Mouse (Mus musculus): Measurements from ENCODE around the gene Eml1. TPM values are rescaled to one million over a fixed set of nuclear protein-coding genes. Genes with fewer than 3 reads are reported as not detected.

Gene Eml1
- total RNA-seq, 2 experiments from 2014 or later, result not detected

DNA sequence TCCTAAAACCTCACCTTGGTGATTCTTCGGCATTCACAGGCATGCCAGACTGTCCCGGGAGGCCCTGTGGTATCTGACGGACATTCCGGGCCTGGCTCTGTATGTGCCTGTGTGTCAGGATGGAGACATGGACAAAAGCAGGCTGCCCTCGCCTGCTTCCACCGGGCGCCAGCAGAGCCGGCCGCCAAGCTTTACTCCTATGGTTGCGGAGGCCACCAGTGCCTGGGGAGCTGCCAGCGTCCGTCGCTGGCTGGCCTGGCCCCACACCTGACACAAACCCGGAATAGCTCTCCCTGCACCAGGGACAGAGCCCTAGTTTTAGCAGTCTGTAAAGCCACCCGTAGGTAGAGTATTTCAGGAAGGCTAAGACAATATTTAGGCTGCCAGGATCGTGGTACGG is 1.5 kb downstream of the Eml1 start:
- no peak for ATAC-seq (replicated peaks; ENCODE audit: poor library complexity)

DNA sequence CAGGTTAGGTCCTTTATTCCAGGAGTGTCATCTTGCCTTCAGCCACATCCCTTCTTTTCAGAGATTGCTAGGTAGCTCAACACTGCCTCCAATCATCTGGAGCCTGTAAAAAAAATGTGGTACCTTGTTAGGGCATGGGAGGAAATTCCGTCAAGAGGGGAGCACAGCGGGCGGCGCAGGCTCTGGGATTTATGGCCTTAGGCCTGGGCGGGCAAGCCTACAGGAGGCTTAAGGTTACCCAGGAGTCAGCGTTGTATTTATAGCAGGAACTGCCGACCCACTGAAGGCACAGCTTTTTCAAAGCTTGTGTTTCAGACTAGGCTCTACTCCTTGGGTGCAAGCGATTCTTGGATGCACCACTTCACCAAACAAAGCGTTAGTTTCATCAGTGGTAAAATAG is 2.9 kb downstream of the Eml1 start:
- no peak for ATAC-seq (replicated peaks; ENCODE audit: poor library complexity)

DNA sequence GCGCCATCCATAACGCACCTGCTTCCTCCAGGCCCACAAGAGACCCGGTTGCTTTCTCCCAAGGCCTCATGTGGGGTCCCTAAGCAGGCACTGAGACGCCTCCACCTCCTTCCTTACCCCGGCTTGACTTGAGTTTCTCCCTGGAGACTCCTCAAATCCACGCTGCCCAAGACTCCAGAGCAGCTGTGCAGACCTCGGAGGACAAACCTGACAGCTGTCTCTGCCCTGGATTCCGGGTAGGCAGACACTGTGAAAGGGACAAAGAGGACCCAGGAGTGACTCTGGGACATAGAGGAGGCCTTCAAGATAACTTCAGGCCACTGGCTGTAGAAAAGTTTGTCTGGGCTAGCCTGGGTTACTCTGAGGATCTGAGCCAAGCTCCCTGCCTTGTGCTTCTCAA is 3.9 kb downstream of the Eml1 start:
- no peak for ATAC-seq (replicated peaks; ENCODE audit: poor library complexity)

DNA sequence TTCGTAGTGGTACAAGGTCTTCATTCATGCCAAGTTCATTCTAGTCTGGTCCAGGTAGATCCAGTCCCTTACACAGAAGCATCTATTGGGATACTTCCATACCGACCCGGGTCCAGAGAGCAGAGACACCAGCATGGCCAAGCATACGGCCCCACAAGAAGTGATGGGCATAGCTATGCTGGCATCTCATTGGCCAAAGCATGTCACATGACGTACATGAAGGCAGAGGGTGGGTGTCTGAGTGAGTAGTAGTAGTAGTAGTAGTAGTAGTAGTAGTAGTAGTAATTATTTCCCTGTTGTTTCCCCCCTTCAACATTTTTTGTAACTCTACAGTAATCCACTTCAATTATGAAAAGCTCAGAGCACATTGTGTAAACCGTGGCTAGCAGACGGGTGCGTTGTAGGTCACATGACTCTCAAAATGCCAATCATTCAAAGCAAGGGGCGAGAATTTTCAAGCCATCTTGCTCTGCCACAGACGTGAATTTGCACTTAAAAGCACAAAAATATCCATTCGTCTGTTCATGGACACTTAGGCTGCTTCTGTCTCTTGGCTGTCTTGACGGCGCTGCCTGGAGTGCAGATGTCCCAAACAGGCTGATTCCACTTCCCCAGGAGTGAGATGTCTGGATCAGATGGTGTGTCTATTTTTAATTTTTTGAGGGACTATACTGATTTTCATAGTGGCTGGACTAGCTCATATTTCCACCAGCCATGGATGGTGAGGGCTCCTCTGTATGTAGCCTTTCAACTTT is 7.8 kb downstream of the Eml1 start:
- ATAC-seq (replicated peaks; ENCODE audit: poor library complexity), result no peak

DNA sequence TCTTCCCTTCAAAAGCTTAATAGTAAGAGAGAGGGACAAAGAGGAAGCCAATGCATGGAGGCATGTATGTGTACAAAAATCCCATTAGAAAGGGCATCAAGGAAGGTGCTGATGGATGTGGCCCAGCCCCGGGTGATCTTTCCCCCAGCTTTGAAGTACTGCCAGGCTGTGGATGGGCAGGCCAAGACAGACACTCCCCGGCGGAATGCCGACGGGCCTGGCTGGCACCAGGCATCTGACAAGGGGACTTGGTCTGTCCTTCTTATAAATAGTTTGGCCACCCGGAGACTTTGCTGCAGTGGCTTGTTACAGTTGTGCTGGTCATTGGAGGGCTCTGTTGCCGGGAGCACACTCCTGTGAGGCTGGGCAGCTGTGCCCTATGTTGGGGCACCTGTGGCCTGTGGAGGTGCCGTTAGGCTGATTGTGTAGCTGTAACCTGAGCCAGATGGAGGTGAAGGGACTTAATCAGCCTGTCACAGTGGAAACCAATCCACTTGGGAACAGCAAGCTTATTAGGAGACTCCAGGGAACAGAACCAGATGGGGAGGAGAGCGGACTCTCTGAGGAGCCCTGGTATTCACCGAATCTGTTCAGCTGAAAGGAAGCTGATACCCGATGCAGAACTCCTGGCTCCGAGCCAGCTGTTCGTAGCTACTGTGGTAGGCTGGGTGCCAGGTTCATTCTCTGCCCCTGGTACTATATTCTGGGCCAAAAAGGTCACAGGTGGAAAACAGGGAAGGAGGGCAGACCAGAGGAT is 15.9 kb downstream of the Eml1 start:
- ATAC-seq (replicated peaks; ENCODE audit: poor library complexity), result no peak

GRCm38 (mm10) chr12:108389718-108390117 is 19.0 kb downstream of the Eml1 start:
- no peak for ATAC-seq (replicated peaks; ENCODE audit: poor library complexity)

DNA sequence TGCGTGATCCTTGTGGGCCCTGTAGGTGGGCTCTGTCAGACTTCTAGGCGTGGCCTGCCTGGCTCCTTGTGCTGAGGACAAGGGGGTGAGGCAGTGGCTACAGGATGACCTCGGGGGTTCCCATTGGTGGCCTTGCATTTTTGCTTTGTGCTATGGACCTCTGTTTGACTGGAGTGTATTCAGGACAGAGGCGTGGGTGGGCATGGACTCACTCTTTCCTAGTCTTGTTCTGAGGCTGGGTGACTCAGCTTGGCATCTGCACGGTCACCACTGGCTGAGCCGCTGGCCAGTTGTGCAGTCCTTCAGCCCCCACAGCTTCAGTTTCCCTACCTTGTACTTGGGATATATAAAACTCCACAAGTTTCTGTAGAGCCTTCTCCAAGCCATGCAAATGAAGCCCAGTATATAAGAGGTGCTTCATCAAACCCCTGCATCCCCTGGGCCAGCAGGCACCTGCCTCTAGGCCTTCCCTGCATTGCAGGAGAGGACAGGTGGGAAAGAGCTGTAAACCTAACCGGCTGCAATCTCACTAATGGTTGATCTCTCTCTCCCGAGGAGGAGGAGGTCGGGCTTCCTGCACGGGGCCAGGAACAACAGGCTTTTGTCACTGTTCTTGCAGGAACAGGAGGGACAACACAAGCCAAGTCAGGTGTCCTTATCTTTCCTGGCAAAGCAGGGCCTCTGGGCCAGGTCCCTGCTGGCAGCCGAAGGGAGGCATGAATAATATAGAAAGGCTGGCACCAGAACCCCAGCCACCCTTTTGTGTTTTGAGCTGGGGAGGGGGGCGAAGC is 21.7 kb downstream of the Eml1 start:
- no peak for ATAC-seq (replicated peaks; ENCODE audit: poor library complexity)

GRCm38 (mm10) chr12:108393082-108393481 is 22.3 kb downstream of the Eml1 start:
- no peak for ATAC-seq (replicated peaks; ENCODE audit: poor library complexity)

GRCm38 (mm10) chr12:108393637-108394036 is 22.9 kb downstream of the Eml1 start:
- ATAC-seq (replicated peaks; ENCODE audit: poor library complexity), result no peak

DNA sequence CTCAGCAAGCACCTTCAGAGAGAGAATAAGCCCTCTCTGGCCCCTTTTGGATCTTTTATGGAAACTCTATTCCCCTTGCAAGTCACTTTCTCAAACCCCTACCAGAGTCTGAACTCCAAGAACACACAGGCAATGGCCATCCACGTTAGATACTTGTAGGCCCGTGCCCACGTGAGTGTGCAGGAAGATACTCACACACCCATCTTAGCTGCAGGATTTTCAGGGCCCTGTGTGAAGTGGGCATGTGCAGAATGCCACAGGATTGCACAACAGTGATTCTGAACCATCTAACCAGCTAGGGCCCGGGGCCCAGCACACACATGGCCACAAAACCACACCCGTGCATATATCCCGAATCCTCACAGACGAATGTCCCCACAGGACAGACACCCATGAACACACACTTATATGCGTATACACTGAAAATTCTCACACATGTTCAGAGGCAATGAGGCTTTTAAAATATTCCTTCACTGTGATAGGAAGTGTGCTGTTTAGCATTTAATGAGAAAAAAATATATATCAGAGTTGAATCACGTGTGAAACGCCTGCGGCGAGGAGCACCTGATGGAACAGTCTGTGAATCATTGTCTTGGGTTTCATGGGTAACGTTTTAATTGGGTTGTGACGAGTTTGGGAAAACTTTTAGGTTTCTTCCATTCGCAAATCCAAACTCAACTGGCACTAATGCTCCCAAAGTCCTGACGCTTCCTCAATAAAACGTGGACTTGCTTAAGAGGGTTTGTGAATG is 24.0 kb downstream of the Eml1 start:
- ATAC-seq (replicated peaks; ENCODE audit: poor library complexity), result no peak

DNA sequence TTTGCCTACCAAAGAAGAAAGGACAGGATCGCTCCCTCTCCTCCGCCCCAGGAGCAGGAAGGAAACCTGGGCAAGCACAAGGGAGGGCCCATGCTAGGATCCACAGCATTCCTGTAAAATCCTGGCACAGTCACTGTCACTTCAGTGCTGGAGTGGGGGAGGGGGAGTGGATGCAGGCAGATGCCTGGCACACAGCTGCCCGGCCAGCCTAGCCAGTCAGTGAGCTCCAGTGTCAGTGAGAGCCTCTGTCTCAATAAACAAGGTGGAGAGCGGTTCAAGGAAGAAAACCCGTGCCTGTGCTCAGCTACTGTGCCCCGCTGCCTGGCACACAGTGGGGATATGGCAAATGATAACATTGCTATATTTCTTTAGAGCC is 24.5 kb downstream of the Eml1 start:
- ATAC-seq (replicated peaks; ENCODE audit: poor library complexity), result no peak

GRCm38 (mm10) chr12:108396081-108396947 is 25.6 kb downstream of the Eml1 start:
- no peak for ATAC-seq (replicated peaks; ENCODE audit: poor library complexity)

GRCm38 (mm10) chr12:108398681-108399080 is 27.9 kb downstream of the Eml1 start:
- no peak for ATAC-seq (replicated peaks; ENCODE audit: poor library complexity)

GRCm38 (mm10) chr12:108399191-108399590 is 28.4 kb downstream of the Eml1 start:
- no peak for ATAC-seq (replicated peaks; ENCODE audit: poor library complexity)

DNA sequence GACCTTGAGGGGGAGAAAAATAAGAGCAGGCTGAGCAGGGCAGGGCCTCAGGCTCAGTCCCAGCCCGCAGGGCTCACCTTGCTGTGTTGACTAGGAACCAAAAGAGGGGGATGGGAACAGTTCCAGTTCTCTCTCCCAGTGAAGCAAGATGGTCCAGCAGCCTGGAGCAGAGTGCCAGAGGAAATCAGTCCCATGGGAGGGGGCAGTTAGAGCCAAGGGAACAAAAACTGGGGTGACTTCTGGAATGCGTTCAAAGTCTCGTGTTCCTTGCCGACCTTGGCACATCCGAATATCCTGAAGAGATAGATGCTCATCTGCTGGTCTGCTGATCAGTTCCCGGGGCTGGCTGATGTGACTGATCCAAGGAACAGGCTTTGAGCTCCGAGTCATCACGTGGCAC is 30.2 kb downstream of the Eml1 start:
- ATAC-seq (replicated peaks; ENCODE audit: poor library complexity), result no peak

GRCm38 (mm10) chr12:108403957-108404356 is 33.2 kb downstream of the Eml1 start:
- ATAC-seq (replicated peaks; ENCODE audit: poor library complexity), result no peak

DNA sequence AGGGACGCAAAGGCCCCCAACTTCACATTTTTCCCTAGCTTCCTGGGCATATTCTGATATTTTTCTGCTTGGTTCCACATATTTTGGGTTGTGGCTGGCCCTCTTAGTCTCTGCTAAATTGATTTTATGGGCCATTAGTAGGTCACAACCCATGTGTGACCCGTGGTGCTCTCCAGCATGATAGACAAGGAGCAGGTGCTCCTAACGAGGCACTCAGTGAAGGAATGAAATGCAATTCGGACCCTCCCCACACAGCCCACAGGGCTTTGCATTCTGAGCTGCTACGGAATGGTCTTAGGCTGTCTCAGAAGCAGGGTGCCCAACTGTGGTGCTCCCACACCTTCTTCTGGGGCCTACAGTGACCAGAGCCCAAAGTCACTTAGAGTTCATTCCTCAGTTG is 38.3 kb downstream of the Eml1 start:
- ATAC-seq (replicated peaks; ENCODE audit: poor library complexity), result no peak

- ATAC-seq (replicated peaks; ENCODE audit: poor library complexity), result no peak
Measured at GRCm38 (mm10) chr12:108410416-108411208, 39.9 kb downstream of the Eml1 start.

GRCm38 (mm10) chr12:108414932-108415331 is 44.2 kb downstream of the Eml1 start:
- no peak for ATAC-seq (replicated peaks; ENCODE audit: poor library complexity)
